Mouse (Mus musculus) hindbrain, embryonic 12.5 days (tissue): ENCODE data around the gene Nhlh1. TPM values are rescaled to one million over a fixed set of nuclear protein-coding genes. Genes with fewer than 3 reads are reported as not detected.

Source experiments
- ATAC-seq: fragments of 200-750 bp; cut with Nextera tagmentation; 2 replicates; pipeline ENCODE4 v1.8.0; 2017; ENCODE audit warnings: moderate TSS enrichment; ENCODE audit not compliant: low FRiP score
- H3K27ac ChIP-seq: fragments of 300-500 bp; sonication (generic); 2 replicates; pipeline ENCODE4 v1.5.1; 2016; ENCODE audit warnings: mild to moderate bottlenecking
- H3K27me3 ChIP-seq: fragments of 300-500 bp; sonication (generic); 2 replicates; pipeline ENCODE4 v1.6.1; 2016; ENCODE audit warnings: mild to moderate bottlenecking
- H3K36me3 ChIP-seq: fragments of 300-500 bp; sonication (generic); 2 replicates; pipeline ENCODE4 v1.6.1; 2016; ENCODE audit warnings: mild to moderate bottlenecking
- H3K4me1 ChIP-seq: fragments of 300-500 bp; sonication (generic); 2 replicates; pipeline ENCODE4 v1.6.1; 2016
- H3K4me2 ChIP-seq: fragments of 300-500 bp; sonication (generic); replicated peaks from 2 replicates; pipeline ENCODE4 v1.6.1; 2016; ENCODE audit warnings: mild to moderate bottlenecking
- H3K4me3 ChIP-seq: fragments of 300-500 bp; sonication (generic); 2 replicates; pipeline ENCODE4 v1.5.1; 2016; ENCODE audit warnings: mild to moderate bottlenecking
- H3K9ac ChIP-seq: fragments of 300-500 bp; sonication (generic); 2 replicates; pipeline ENCODE4 v1.6.1; 2016; ENCODE audit warnings: mild to moderate bottlenecking, moderate library complexity
- H3K9me3 ChIP-seq: fragments of 300-500 bp; sonication (generic); replicated peaks from 2 replicates; pipeline ENCODE4 v1.6.1; 2016; ENCODE audit warnings: mild to moderate bottlenecking
- WGBS: fragments of 180-500 bp; shearing (Covaris S2); methylation state at CpG from one replicate; pipeline ENCODE4 v1.1.7; 2016; 5-methylcytosine and 5-hydroxymethylcytosine counted together
- polyA plus RNA-seq: library from polyadenylated mRNA; unstranded; fragments of >200 nt; fragmentation: Nextera tagmentation; extraction: Ambion mirVana; gene quantifications from 2 replicates; pipeline ENCODE4 v1.2.1, GENCODE M21; 2016

The Nhlh1 gene
- polyA plus RNA-seq, 1 experiment from 2014 or later, result 14.5 TPM

GRCm38 (mm10) chr1:172070227-172070626 lies 12.9 kb upstream of the Nhlh1 start:
- no peak overlapping the region for H3K4me3 ChIP-seq
- H3K4me1 ChIP-seq, result peaks cover under 1% of the 10 kb centered on the region
- no peak for ATAC-seq
- no peak overlapping the region for H3K27ac ChIP-seq
- no peak overlapping the region for H3K4me2 ChIP-seq
- no peaks in the 10 kb centered on the region for H3K9me3 ChIP-seq
- no peaks in the 10 kb centered on the region for H3K27me3 ChIP-seq
- peaks cover 98% of the 10 kb centered on the region for H3K36me3 ChIP-seq
- no peak overlapping the region for H3K9ac ChIP-seq
- 79% methylated on average over 6 of the region's 6 CpGs for WGBS

DNA sequence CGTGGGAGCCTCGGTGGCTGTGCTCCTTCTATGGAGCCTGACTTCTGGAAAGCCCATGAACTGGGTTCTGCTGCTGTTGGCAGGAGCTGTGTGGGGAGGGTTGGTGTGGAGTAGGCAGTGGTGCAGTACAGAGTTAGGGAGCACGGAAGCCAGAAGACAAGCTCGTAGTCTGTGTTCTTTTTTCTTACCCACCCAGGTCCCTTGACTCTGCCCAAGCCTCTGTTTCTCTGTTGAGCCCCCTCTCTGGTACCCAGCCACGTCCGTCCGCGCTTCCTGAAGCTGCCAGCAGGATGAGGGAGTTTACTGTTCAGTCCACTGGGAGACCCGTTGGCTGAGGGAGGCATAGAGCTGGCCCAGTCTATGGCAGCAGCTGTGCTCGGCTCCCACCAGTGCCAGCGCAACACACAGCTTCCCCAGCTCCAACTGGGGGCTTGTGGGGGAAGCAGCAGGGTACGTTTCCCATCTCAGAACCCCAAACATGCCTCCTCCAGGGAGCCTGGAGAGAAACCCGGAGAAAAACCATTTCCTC lies 7.3 kb upstream of the Nhlh1 start:
- WGBS, result 51% methylated on average over 13 of the region's 13 CpGs
- peaks cover 53% of the 10 kb centered on the region for H3K36me3 ChIP-seq
- H3K9me3 ChIP-seq, result no peaks in the 10 kb centered on the region
- H3K27me3 ChIP-seq, result no peaks in the 10 kb centered on the region
- H3K4me3 ChIP-seq, result no peak overlapping the region
- H3K9ac ChIP-seq, result no peak overlapping the region; the same call in 1 of the 2 replicates
- peak; percentile 52; the same call in 1 of the 2 replicates for ATAC-seq
- H3K4me2 ChIP-seq, result no peak overlapping the region
- peak overlapping the region; percentile 69 for H3K27ac ChIP-seq
- H3K4me1 ChIP-seq, result peaks cover 34% of the 10 kb centered on the region

DNA sequence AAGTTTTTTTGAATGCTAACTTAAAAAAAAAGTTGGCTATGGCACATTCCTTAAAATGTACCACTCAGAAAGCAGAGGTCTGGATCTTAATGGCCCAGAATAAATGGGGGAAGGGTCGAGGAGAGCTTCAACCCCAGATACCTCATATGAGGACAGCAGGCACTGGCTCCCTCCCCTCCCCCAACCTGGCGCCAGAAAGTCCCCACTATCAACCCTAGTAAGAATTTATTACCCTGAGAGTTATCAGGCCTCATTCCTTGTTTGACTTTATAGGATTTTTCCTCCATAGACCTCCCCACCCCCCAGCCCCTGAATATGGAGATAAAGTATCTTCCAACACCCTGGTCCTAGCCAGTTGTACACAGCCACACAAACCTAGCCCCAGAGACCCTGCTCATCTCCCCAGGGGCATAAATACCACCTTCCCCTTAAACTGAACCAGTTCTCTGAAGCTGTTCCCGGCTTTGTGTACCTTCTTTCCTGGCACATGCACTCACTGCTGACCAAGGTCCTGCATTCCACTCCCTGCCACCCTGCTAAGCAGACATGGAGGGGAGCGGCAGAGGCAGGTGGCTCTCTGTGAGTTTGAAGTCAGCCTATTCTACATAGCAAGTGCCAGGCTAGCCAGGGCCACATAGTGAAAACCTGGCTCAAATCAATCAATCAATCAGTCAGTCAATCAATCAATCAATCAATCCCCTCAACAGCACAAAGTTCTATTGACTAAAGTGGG lies 6.1 kb upstream of the Nhlh1 start:
- Histone ChIP-seq H3K4me2 (no peak overlapping the region), H3K36me3 (peaks cover 41% of the 10 kb centered on the region), H3K9ac (no peak overlapping the region), H3K27ac (peak overlapping the region; percentile 1; the same call in 1 of the 2 replicates), H3K4me3 (no peak overlapping the region), H3K27me3 (no peaks in the 10 kb centered on the region), H3K9me3 (no peaks in the 10 kb centered on the region), H3K4me1 (peaks cover 46% of the 10 kb centered on the region)
- 55% methylated on average over 4 of the region's 4 CpGs for WGBS
- no peak for ATAC-seq

GRCm38 (mm10) chr1:172062101-172062500 lies 4.7 kb upstream of the Nhlh1 start:
- no peak overlapping the region for H3K4me2 ChIP-seq
- no peak overlapping the region for H3K4me3 ChIP-seq
- ATAC-seq, result no peak
- WGBS, result 85% methylated on average over 2 of the region's 2 CpGs
- peak overlapping the region; percentile 91; the same call in 1 of the 2 replicates for H3K27ac ChIP-seq
- H3K36me3 ChIP-seq, result peaks cover 27% of the 10 kb centered on the region
- peaks cover 59% of the 10 kb centered on the region for H3K4me1 ChIP-seq
- no peaks in the 10 kb centered on the region for H3K27me3 ChIP-seq
- H3K9ac ChIP-seq, result no peak overlapping the region
- no peaks in the 10 kb centered on the region for H3K9me3 ChIP-seq

GRCm38 (mm10) chr1:172061217-172061616 lies 3.8 kb upstream of the Nhlh1 start:
- 23% methylated on average over 8 of the region's 8 CpGs for WGBS
- Histone ChIP-seq H3K9me3 (no peaks in the 10 kb centered on the region), H3K27ac (peak overlapping the region; percentile 91), H3K27me3 (no peaks in the 10 kb centered on the region), H3K4me2 (peak overlapping the region; percentile 19; the same call in 1 of the 2 replicates), H3K9ac (0 out of 2 replicates have a peak overlapping the region, but pooled peaks have one; percentile 4), H3K4me3 (no peak overlapping the region), H3K36me3 (peaks cover 18% of the 10 kb centered on the region), H3K4me1 (peaks cover 64% of the 10 kb centered on the region)
- peak; percentile 55 for ATAC-seq

DNA sequence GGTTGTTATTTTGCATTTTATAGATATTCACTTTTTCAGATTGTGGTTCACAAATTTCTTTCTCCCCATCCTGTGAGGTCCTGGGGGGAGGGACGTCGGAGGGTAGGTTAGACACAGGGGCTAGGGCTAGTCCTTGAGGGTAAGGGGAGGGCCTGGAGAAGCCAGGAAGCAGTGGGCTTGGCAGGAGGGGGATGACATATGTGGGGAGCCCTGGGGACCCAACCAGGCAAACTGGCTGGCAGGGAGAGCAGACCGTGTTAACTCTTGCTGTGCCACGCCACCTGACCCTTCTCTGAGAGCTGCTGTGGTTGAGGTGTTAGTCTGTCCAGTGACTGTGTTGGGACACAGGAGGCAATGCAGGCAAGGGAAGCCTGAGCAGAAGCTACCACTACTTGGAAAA lies 3.3 kb upstream of the Nhlh1 start:
- Histone ChIP-seq H3K9me3 (no peaks in the 10 kb centered on the region), H3K4me1 (peaks cover 66% of the 10 kb centered on the region), H3K27ac (peak overlapping the region; percentile 91), H3K4me2 (peak overlapping the region; percentile 19; the same call in 1 of the 2 replicates), H3K27me3 (no peaks in the 10 kb centered on the region), H3K4me3 (no peak overlapping the region), H3K36me3 (peaks cover 15% of the 10 kb centered on the region), H3K9ac (0 out of 2 replicates have a peak overlapping the region, but pooled peaks have one; percentile 4)
- peak; percentile 35 for ATAC-seq
- 27% methylated on average over 4 of the region's 4 CpGs for WGBS

DNA sequence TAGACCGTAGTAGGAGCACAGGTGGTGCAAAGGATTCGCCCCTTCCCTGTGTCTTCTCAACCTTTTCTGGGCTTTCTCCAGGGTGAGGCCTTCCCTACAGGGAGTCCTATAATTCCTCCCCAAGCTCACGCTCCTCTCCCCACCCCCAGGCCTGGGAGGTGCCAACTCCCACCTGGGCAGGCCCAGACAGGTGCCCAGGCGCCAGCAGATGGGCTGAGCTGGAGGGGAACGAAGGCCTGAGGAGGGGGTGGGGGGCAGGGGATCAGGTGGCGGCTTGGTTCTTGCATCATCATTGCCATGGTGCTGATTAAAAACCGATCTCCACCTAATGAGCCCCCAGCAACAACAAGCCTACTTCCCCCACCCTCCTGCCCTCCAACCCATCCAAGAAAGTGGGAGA lies 1.5 kb upstream of the Nhlh1 start:
- Histone ChIP-seq H3K9ac (no peak overlapping the region), H3K27ac (peak overlapping the region; percentile 91), H3K36me3 (no peaks in the 10 kb centered on the region), H3K9me3 (no peaks in the 10 kb centered on the region), H3K27me3 (0 out of 2 replicates have a peak, but pooled peaks cover under 1% of the 10 kb centered on the region), H3K4me1 (peaks cover 63% of the 10 kb centered on the region), H3K4me2 (no peak overlapping the region; the same call in 1 of the 2 replicates), H3K4me3 (no peak overlapping the region)
- WGBS, result 47% methylated on average over 7 of the region's 7 CpGs
- peak; percentile 17; the same call in 1 of the 2 replicates for ATAC-seq

- H3K4me1 ChIP-seq, result peaks cover 69% of the 10 kb centered on the region
- H3K4me3 ChIP-seq, result no peak overlapping the region
Measured at GRCm38 (mm10) chr1:172058321-172058720, 948 bp upstream of the Nhlh1 start.

DNA sequence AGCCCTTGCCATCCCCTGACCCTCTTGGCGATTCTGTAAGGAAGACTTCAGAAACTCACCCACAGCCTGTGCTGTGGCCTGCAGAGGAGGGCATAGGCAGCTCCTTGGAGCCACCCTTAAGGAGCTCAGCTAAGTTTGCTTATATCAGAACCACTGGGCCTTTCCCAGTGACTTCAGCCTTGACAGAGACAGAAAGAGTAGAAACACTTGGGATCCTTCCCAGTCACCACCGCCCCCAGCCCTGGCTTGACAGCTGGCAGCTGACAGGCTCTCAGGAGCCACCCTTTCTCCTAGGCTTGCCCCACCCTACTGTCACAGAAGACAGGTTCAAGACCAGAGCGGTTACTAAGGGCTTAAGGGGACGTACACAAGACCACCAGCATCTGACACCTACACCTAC lies 1.1 kb downstream of the Nhlh1 start:
- Histone ChIP-seq H3K27ac (peak overlapping the region; percentile 46; the same call in 1 of the 2 replicates), H3K9me3 (no peaks in the 10 kb centered on the region), H3K4me1 (peaks cover 73% of the 10 kb centered on the region), H3K4me2 (peak overlapping the region; percentile 72), H3K27me3 (peaks cover 6% of the 10 kb centered on the region; the same call in 1 of the 2 replicates), H3K36me3 (no peaks in the 10 kb centered on the region), H3K9ac (peak overlapping the region; percentile 60), H3K4me3 (peak overlapping the region; percentile 39)
- ATAC-seq, result no peak
- 65% methylated on average over 4 of the region's 4 CpGs for WGBS

More at GRCm38 (mm10) chr1:172058321-172058720, 948 bp upstream of the Nhlh1 start:
- Histone ChIP-seq H3K36me3 (no peaks in the 10 kb centered on the region), H3K9me3 (no peaks in the 10 kb centered on the region), H3K27me3 (0 out of 2 replicates have a peak, but pooled peaks cover 2% of the 10 kb centered on the region), H3K9ac (peak overlapping the region; percentile 45), H3K4me2 (peak overlapping the region; percentile 72), H3K27ac (peak overlapping the region; percentile 91)
- WGBS, result 49% methylated on average over 6 of the region's 6 CpGs
- peak; percentile 7; the same call in 1 of the 2 replicates for ATAC-seq

DNA sequence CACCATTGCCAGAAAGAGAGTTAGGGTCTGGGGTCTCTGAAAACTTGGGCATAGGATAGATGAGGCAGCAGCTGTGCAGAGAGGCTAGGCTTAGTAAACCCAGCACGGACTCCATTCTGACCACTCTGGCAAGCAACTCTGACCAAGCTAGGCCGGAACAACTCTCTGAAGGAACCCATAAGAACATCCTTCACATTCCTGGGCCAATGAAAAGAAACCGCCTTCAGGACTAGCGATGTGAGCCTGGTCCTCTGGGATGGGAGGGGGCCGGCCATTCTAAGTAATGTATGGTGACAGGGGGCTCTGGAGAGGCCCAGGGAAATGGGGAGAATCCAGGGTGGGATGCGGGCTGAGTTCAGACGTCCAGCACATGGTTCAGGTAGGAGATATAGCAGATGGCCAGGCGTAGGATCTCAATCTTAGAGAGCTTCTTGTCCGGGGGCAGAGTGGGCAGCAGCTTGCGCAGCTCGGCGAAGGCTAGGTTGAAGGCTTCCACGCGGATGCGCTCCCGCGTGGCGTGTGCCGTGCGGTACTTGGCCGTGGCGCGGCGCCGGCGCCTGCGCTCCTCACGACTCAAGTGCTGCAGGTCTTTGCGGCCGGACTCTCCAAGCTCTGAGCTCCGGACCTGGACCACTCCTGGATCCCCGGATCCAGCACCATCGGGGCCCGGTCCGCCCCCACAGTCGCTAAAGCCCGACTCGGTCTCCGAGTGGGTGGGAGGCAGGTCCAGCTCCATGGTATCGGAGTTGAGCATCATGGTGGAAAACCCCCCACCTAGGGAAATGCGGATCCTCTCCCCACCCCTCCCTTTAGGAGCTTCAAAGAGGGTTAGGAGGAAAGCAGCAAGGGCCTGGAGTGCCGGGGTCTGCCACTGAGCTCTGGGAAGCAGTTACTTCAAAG lies 3.6 kb downstream of the Nhlh1 start:
- peak overlapping the region; percentile 64 for H3K9ac ChIP-seq
- H3K4me2 ChIP-seq, result peak overlapping the region; percentile 72
- H3K4me1 ChIP-seq, result peaks cover 58% of the 10 kb centered on the region
- WGBS, result 4% methylated on average over 42 of the region's 42 CpGs
- peak overlapping the region; percentile 39 for H3K4me3 ChIP-seq
- H3K9me3 ChIP-seq, result no peaks in the 10 kb centered on the region
- peak overlapping the region; percentile 40; the same call in 1 of the 2 replicates for H3K27ac ChIP-seq
- peaks cover 6% of the 10 kb centered on the region; the same call in 1 of the 2 replicates for H3K27me3 ChIP-seq
- H3K36me3 ChIP-seq, result no peaks in the 10 kb centered on the region
- no peak for ATAC-seq

DNA sequence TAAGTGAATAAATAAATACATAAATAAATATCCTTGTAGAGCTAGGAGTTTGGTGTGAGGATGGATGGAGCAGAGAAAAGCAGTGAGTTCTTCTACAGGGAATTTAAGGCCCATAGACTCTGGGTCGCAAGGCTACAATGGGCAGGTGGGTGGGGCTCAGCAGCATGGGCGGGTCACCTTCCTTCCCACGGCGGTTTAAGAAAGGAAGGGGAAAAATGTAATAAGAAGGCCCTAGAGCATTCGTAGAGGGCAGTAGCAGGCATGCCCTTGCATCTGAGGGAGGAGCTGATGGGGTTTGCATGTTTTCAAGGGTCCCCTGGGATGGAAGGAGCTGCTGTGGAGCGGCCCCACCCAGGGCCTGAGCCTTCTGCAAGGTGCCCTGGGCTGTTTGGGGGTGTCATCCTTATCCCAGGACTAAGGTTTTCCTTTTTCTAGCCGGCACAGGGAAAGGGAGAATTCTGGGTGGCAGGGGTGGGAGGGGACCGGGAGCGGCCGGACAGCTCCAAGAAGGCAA lies 4.5 kb downstream of the Nhlh1 start:
- peaks cover 58% of the 10 kb centered on the region for H3K4me1 ChIP-seq
- peak overlapping the region; percentile 70 for H3K27ac ChIP-seq

More for the DNA sequence above, 4.5 kb downstream of the Nhlh1 start:
- no peaks in the 10 kb centered on the region for H3K36me3 ChIP-seq
- WGBS, result 8% methylated on average over 10 of the region's 10 CpGs
- peaks cover 6% of the 10 kb centered on the region; the same call in 1 of the 2 replicates for H3K27me3 ChIP-seq
- H3K4me2 ChIP-seq, result peak overlapping the region; percentile 72
- peak overlapping the region; percentile 39 for H3K4me3 ChIP-seq
- H3K9me3 ChIP-seq, result no peaks in the 10 kb centered on the region
- peak overlapping the region; percentile 64 for H3K9ac ChIP-seq
- no peak for ATAC-seq
